Mouse (Mus musculus): Measurements from ENCODE around the gene Morn1.
A peak's percentile ranks its signal among the peaks of the same experiment; 100 is the strongest.

Morn1 gene

DNA sequence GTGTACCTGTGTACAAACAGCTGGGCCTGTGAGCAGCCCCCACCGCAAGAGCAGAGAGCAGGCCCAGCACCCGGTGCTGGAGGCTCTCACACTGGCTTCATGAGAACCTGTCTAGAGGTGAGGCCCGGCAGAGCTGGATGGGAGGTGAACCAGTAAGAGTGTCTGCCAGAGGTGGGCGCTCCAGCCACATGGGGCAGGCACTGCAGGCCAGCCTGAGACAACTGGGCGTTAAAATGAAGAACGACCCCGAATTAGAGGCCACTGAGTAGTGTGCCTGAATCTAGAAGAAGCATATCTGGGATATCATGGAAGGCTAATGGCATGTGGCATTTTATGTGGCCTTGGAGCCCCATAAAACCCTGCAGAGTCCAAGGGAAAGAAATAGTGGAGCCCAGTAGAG, 33.7 kb downstream of the Morn1 start:
- DNase-seq (ENCODE audit: low spot score in 2 of 2) = no peak

GRCm38 (mm10) chr4:155120583-155120982, 34.2 kb downstream of the Morn1 start:
- DNase-seq (ENCODE audit: low spot score in 2 of 2) = no peak

GRCm38 (mm10) chr4:155121222-155121621, 34.8 kb downstream of the Morn1 start:
- no peak for DNase-seq (ENCODE audit: low spot score in 2 of 2)

DNA sequence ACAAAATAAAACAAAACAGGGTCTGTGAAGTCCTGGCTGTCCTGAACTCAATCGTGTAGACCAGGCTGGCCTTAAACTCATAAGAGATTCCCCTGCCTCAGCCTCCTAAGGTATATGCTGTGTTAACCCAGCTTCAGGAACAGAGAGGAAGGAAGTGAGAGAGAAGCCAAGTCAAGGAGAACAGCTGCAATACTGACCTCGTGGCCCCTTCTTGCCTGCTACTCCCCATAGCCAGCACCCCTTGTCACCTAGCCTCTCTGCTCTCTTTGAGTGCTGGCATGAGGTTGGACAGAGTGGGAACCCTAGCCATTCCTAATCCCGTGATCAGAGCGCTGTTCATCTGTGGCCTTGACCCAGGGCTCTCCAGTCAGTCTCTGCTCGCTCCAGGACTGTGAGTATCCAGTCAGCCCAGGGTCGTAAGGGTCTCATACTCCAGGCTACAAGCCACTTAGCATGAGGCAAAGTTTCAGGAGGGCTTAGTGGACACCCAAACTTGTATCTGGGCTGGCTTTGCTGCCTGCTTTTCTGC, 35.6 kb downstream of the Morn1 start:
- DNase-seq (ENCODE audit: low spot score in 2 of 2) = no peak

DNA sequence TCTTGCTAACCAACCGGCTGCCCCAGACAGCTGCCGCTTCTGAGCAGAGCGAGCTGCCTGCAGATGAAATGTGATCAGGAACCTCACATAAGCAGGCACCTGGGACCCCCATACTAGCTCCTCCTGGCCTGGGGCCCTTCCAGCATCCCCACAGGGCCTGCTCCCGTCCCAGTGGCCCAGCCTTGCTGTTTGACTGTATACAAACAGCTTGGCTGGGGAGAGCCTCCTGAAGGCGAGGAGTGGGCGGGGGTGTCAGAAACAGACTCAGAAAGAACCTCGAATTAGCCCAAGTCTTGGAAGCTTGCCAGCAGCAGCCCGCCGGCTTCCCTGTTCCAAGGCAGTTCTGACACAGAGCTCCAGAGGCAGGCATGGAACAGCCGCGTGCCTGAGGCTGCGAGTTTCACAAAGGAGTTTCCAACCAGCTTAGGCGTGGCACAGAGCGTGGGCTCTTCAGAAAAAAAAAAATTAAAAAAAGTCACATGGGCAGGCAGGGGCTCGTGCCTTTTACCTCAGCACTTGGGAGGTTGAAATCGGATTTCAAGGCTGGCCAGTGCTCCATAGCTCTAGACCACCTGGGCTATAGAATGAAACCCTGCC, 36.2 kb downstream of the Morn1 start:
- no peak for DNase-seq (ENCODE audit: low spot score in 2 of 2)

- no peak for DNase-seq (ENCODE audit: low spot score in 2 of 2)
Observed at GRCm38 (mm10) chr4:155123868-155124534, 37.6 kb downstream of the Morn1 start.

DNA sequence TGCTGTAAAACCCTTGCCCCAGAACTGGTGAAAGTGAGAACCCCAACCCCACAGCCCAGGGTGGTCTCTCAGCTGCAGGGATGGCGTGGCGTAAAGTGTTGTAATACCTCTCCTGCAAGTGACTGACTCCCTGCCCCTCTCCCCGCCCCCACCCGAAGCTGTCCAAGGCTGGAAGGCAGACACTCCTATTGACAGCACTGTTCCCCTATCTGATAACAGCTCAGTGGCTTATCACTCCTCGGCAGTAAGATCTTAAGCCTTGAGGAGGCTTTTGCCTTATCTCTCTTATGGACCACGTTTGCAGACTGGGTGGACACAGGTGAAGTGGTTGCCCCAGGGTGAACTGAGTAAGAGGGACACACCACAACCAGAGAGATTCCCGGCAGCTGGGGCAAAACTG, 38.9 kb downstream of the Morn1 start:
- no peak for DNase-seq (ENCODE audit: low spot score in 2 of 2)

DNA sequence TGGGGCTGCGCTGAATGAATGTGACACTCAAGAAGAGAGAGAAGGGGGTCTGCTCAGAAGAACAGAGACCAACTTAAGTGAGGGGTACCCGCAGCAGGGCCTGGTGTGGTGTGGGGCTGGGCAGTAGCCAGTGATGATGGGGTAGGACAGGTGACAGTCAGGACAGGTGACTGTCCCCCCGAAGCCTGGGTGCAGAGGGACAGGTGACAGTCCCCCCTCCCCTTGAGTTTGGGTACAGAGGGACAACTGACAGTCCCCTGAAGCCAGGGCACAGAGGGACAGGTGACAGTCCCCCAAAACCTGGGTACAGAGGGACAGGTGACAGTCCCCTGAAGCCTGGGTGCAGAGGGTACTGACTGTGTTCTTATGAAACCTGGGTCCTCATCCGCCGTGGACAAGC, 39.8 kb downstream of the Morn1 start:
- no peak for DNase-seq (ENCODE audit: low spot score in 2 of 2)

GRCm38 (mm10) chr4:155126602-155127372, 40.4 kb downstream of the Morn1 start:
- DNase-seq (ENCODE audit: low spot score in 2 of 2) = peak; percentile 28 to 36

DNA sequence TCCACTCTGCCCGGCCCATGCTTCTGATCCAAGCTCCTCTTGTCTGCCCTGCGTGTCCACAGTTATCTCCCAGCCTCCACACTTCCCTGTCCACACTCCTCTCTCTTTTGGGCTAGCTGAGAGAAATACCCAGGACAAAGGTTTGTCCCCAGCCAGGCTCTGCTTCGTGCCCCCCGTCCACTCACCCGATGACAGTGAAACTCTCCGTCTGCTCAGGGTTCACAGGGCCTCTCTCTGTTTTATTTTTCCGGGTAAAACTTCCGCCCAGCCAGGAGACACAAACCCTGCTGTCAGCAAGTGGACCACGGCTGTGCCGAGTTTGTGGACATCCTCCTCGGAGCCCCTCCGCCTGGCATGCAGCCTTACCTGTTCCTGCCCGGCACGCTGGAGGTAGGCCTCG, 42.0 kb downstream of the Morn1 start:
- no peak for DNase-seq (ENCODE audit: low spot score in 2 of 2)

DNA sequence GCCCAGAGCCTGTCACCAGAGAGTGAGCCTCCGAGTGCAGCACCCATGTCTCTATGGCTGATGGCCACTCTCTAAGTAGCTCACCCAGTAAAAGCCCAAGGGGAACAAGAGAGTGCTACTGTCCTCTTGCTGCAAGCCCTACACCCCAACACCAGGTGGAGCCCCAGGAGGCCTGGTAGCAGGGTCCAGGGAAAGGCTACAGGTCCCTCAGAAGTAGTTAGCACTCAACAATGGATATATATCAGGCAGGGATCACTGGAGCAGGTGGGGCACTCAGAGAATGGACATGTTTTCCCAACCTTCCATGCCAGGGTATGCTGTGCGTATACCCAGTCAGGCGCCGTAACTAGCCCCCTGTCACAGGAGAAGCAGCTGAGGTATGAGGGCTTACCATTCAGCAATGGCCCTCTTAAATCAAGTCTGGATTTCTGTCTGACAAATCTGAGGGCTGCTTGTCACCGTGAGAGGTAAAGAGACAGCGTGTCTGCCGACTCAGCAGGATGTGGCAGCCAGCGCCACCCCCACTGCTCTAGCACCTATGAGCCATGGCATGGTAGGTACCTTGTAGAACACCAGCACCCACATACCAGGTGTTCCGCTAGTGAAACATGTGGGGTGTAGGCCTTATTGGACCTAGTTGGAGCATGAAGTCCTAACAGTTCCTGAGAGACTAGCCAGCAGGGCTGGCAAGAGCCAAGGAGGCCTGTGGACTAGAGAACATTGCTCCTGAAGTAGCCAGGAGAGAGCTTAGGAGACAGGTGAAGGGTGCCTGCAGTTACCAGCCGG, 42.9 kb downstream of the Morn1 start:
- peak; percentile 43 to 47 for DNase-seq (ENCODE audit: low spot score in 2 of 2)

DNA sequence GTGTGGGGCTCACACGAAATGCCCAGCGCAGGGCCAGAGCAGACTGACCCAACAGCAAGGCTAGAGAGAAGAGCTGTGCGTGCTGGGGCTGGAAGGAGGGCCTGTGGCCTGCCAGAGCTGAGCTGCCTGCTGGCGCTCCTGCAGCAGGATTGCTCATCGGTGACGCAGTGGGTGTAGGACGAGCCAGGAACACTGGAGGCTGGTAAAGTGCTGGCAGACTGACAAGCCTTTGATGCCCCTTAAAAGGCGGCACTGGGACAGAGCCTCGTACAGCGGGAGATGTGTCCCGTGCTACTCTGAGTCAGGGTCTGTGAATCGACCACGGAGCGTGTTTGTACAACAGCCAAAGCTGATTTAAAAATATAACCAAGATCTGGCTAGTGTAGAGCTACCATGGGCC, 43.6 kb downstream of the Morn1 start:
- no peak for DNase-seq (ENCODE audit: low spot score in 2 of 2)

- DNase-seq (ENCODE audit: low spot score in 2 of 2) = no peak
Observed at GRCm38 (mm10) chr4:155130616-155131015, 44.2 kb downstream of the Morn1 start.

DNA sequence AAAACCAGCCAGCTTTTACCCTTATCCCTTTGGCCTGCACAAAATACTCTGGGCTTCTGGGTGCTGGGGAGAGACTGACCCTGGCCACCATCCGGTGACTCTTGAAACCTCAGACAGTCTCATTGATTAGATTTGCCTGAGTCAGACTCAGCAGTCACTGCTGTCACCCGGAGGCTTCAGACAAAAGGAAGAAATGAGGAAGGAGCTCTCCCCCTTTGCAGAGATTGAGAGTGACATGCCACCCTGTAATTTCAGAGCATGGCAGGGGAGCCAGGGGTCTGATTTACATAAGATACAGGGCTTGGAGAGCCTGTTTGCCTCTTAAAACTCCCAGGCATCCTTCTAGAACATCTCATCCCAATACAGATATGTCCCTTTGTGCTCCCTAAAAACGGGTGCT, 46.8 kb downstream of the Morn1 start:
- DNase-seq (ENCODE audit: low spot score in 2 of 2) = no peak

DNA sequence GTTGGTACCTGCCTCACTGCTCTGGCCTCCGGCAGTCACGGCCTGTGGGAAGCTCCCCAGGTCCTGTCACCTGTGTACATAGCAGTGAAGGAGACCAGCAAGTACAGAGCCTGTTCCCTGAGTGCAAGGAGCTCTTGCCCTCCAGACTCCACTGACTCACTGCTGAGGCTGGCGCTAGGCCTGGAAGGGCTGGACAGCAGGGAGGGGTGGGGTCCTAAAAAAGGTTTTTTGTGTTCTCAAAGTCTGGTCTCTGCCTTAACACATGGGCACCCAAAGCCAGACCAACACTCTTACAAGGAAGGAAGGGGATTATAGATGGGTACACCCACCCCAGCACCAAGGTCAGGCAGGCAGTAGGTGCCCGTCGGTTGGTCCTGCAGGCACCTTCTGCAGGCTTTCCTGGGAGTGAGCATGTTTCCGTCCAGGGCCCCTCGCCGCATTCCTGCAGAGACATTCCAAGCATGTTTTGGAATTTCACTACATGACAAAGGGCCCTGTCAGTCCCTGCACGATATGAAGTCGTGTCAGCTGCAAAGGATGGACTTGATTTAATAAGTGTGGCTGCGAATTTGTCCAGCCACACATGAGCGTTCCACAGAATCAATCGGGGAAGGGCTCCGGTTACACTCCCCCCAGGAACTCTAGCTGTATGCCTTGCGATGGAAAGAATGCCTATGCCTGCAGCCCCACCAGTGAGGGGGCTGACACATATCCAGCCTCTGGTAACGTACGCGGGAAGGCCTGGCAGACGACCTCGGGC, 47.5 kb downstream of the Morn1 start:
- DNase-seq (ENCODE audit: low spot score in 2 of 2) = no peak

DNA sequence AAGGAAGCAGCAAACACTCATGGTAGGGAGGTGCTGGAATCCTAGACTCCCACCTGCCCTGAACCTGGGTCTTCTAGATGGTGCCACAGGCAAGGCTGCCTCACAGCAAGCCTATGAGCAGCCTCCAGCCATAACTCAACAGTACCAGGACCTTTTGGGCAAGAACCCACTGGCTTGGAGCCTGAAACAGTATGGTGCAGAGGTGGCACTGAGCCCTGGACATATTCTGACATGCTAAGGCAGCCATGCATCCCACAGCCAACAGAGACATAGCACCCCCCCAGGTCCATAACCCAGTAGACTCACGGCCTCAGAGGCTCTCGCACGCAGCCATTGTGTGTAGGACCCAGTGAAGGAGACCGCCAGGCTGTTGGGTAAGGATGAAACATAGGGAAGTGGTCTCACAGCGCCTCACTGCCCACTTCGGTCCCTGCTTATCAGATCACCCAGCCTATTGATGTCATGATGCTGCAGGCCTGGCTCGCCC, 48.4 kb downstream of the Morn1 start:
- no peak for DNase-seq (ENCODE audit: low spot score in 2 of 2)

DNA sequence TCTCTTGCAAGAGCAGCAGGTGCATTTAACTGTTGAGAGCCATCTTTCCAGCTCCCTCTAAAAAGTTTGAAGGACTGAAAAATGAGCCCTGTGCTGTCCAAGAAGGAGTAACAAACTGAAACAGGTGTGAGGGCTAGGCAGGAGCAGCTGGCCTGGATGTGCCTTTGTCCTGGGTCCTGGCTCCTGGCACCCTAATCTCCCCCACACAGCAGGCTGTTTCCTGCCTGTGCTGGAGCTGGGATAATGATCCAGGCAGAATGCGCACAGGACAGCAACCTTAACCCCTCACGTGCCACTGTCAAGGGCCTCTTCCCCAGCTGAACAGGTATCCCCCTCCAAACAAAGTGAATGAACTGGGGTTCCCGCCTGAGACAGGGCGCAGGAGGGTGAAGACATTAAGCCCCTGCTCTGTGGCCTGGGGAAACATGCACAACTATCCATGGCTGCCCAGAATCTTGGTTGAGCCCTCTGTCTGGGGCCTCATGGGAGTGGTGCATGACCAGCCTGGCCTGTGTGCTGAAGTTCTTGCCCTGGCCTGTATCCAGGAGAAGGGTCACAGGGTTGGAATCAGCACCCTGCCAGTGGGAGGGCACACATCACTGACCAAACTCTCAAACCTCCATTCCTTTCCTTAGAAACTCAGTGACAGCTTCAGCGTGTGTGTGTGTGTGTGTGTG, 49.7 kb downstream of the Morn1 start:
- DNase-seq (ENCODE audit: low spot score in 2 of 2) = no peak

GRCm38 (mm10) chr4:155137891-155138290, 51.5 kb downstream of the Morn1 start:
- DNase-seq (ENCODE audit: low spot score in 2 of 2) = no peak

DNA sequence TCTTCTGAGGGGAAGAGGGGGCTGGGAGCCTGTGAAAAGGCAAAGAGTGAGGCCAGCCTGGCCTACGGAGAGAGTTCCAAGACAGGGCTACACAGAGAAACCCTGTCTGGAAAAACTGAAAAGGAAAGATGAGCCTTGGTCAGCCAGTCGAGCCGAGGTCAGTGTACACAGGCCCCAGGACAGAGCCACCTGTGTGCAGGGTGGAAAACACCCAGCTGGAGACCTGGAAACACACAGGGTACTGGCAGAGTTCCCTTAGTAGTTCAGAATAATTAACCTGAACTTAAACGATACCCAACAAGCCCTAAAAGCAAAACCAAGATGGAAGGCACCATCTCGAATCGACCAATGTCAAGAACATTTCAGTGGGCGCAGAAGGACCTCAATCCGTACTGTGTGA, 52.1 kb downstream of the Morn1 start:
- DNase-seq (ENCODE audit: low spot score in 2 of 2) = no peak

DNA sequence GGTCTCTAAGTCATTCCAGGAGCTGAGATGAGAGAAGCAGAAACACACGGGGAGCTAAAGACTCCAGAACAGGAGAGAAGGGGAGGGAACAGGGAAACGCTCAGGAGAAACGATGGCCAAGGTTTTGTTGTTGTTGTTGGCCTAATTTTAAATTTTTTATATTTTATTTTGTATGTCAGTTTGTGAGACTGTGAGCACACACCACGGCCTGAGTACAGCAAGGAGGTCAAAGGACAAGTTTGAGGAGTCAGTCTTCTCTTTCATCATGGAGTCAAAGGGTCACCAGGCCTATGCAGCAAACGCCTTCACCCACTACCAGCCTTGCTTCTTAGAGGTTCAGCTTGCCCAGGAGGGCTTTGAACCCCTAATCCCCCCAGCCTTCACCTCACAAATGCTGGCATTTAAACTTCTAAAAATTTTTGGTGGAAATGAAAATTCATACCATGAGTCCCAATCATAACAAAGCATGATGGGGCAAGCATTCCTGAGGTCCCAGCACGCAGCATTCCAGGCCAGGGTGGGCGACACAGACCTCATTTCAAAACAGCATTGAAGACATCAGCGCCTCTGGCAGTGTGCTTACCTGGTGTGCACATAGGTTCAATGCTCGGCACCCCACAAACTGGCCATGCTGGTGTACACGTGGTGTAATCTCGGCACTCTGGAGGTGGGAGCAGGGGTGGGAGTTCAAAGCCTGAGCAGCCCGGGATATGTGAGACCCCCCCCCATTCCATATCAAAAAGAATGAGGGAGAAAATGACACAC, 53.1 kb downstream of the Morn1 start:
- DNase-seq (ENCODE audit: low spot score in 2 of 2) = no peak
